Comparison of ENCODE assay signal across 18 mouse cellular contexts in genomic region chr4:142853924-142854323, GRCm38 (mm10).
DNase-seq lines count a peak whose midpoint lies in the region; TF ChIP-seq lines count a peak whose summit lies in the region.
"Had no signal": no experiment of that assay in that cellular context is flagged by ENCODE, and none has a peak within 500 bp of the region (broad histone marks: within the 10 kb centered on the region; RNA-seq: fewer than 3 reads in every experiment).

No protein-coding gene starts in this region.

- H3K4me1 ChIP-seq in thymus, adult 2 months (replicated peaks; ENCODE audit: control insufficient read depth, insufficient read depth, low read length) = no peaks in the 10 kb centered on the region
- H3K4me1 ChIP-seq: hindbrain, embryonic 12.5 days had no signal

- no peaks in the 10 kb centered on the region for H3K36me3 ChIP-seq in thymus, adult 2 months (ENCODE audit: control insufficient read depth, insufficient read depth, low read length)
- H3K36me3 ChIP-seq: heart, embryonic 13.5 days; hindbrain, embryonic 12.5 days; neural tube, embryonic 15.5 days had no signal

- no peak for TF ChIP-seq CTCF in thymus, adult 2 months (IDR thresholded peaks at IDR 0.05; ENCODE audit: borderline replicate concordance, control insufficient read depth, extremely low read depth, insufficient read depth, low read length, poor library complexity)

- H3K27me3 ChIP-seq in thymus, adult 2 months (ENCODE audit: control insufficient read depth, insufficient read depth, low read length) = no peaks in the 10 kb centered on the region
- H3K27me3 ChIP-seq: heart, embryonic 13.5 days; hindbrain, embryonic 12.5 days; neural tube, embryonic 15.5 days had no signal

- H3K27ac ChIP-seq in thymus, adult 2 months (ENCODE audit: control insufficient read depth, insufficient read depth, low read length) = no peak overlapping the region
- H3K27ac ChIP-seq: heart, embryonic 13.5 days; hindbrain, embryonic 12.5 days; neural tube, embryonic 15.5 days; stomach, postnatal 0 days had no signal

- no peak for TF ChIP-seq POLR2A in thymus, adult 2 months (IDR thresholded peaks at IDR 0.05; ENCODE audit: control insufficient read depth, extremely low read depth, insufficient read depth, low read length, poor library complexity)

- WGBS in thymus, adult 2 months = 96% methylated on average over 15 of the region's 15 CpGs

- no peak overlapping the region for H3K4me3 ChIP-seq in thymus, adult 2 months (ENCODE audit: control insufficient read depth, insufficient read depth, low read length)
- H3K4me3 ChIP-seq: erythroblast, embryonic 14.5 days; heart, embryonic 13.5 days; hindbrain, embryonic 12.5 days; neural tube, embryonic 15.5 days had no signal

- peak; percentile 14 for DNase-seq in layer of hippocampus, postnatal 25 days (ENCODE audit: extremely low spot score in 1 of 2, low spot score in 1 of 2)
- no peak for DNase-seq in layer of hippocampus, adult 9-11 months
- peak; percentile 51 to 53 for DNase-seq in cerebellum, postnatal 36 days
- peak; percentile 12 for DNase-seq in left cerebral cortex, adult 11 months (ENCODE audit: low spot score)
- DNase-seq in right cerebral cortex, postnatal 10 days (ENCODE audit: low spot score in 2 of 2) = peak; percentile 60 to 65
- no peak for DNase-seq in spleen, postnatal 14 days (ENCODE audit: low spot score in 2 of 2)
- no peak for DNase-seq in thymus, adult 2 months
- no peak for DNase-seq in embryo, embryonic 10 days (ENCODE audit: low spot score)
- DNase-seq: embryo, embryonic 11 days; gastrocnemius, postnatal 14 days; kidney, adult 11 months; kidney, postnatal 4 days; lung, postnatal 4 days had no signal

Comparison
In these comparisons a context has a peak if more than half of its experiments do, and no peak if none do; other contexts are left out.
1. DNase-seq: peak in layer of hippocampus, postnatal 25 days (2 of 2), cerebellum, postnatal 36 days (2 of 2), left cerebral cortex, adult 11 months (single experiment) and right cerebral cortex, postnatal 10 days (2 of 2); none in layer of hippocampus, adult 9-11 months (single experiment), spleen, postnatal 14 days (0 of 2), thymus, adult 2 months (single experiment) and embryo, embryonic 10 days (single experiment).